Mouse (Mus musculus) large intestine, adult 2 months (tissue): ENCODE measurements around the gene Ankrd27. TPM values are rescaled to one million over a fixed set of nuclear protein-coding genes. Genes with fewer than 3 reads are reported as not detected.
A peak's percentile ranks its signal among the peaks of the same experiment; 100 is the strongest.
"Not testable (repeated sequence)": the region's sequence is repeated elsewhere in the genome, so short reads cannot be mapped to it uniquely, and the experiment has no call there.

Source experiments
- DNase-seq: peaks from one replicate; pipeline ENCODE4 v3.0.0-alpha.2; 2012; ENCODE audit warnings: low read depth, low spot score
- WGBS: fragments of 180-500 bp; shearing (Covaris S2); methylation state at CpG from one replicate; pipeline ENCODE4 v1.1.7; 2018; 5-methylcytosine and 5-hydroxymethylcytosine counted together
- polyA plus RNA-seq: library from polyadenylated mRNA; depleted of rRNA; stranded (reverse); fragments of >200 nt; gene quantifications from 2 replicates; pipeline ENCODE4 v1.2.3, GENCODE M21; 2012; rRNA removed

Ankrd27 gene
- 11.7 and 17.7 TPM in 2 replicates for polyA plus RNA-seq

GRCm38 (mm10) chr7:35586055-35586905, at the start of gene Ankrd27:
Ankrd27 (plus strand) TSS chr7:35586244.
- under 1% methylated on average over 49 of the region's 49 CpGs for WGBS

GRCm38 (mm10) chr7:35537562-35537961, 48.5 kb upstream of the Ankrd27 start, which contains the start of gene Tdrd12:
Tdrd12 (minus strand) TSS chr7:35537745.
- no peak for DNase-seq
- 94% methylated on average over 17 of the region's 17 CpGs for WGBS

More at GRCm38 (mm10) chr7:35586055-35586905, at the start of gene Ankrd27:
- peak; percentile 97 for DNase-seq

- no peak for DNase-seq
- WGBS, result 29% methylated on average over 4 of the region's 4 CpGs
Measured at GRCm38 (mm10) chr7:35545881-35546280, 40.2 kb upstream of the Ankrd27 start.

GRCm38 (mm10) chr7:35553751-35554604, 32.1 kb upstream of the Ankrd27 start:
- DNase-seq, result no peak

GRCm38 (mm10) chr7:35554605-35555175, 31.4 kb upstream of the Ankrd27 start:
- no peak for DNase-seq
- under 1% methylated on average over 28 of the region's 28 CpGs for WGBS

More at GRCm38 (mm10) chr7:35553751-35554604, 32.1 kb upstream of the Ankrd27 start:
- 29% methylated on average over 10 of the region's 10 CpGs for WGBS

GRCm38 (mm10) chr7:35555224-35556204, 30.5 kb upstream of the Ankrd27 start:
- peak; percentile 90 for DNase-seq
- WGBS, result under 1% methylated on average over 93 of the region's 93 CpGs

GRCm38 (mm10) chr7:35556205-35556603, 29.8 kb upstream of the Ankrd27 start, which contains the start of gene Nudt19:
Nudt19 (minus strand) TSS chr7:35556304.
- no peak for DNase-seq
- 40% methylated on average over 4 of the region's 4 CpGs for WGBS

GRCm38 (mm10) chr7:35556905-35557304, 29.1 kb upstream of the Ankrd27 start:
- WGBS, result 79% methylated on average over 5 of the region's 5 CpGs
- DNase-seq, result no peak

GRCm38 (mm10) chr7:35557577-35557976, 28.5 kb upstream of the Ankrd27 start:
- no peak for DNase-seq
- 38% methylated on average over 3 of the region's 3 CpGs for WGBS

GRCm38 (mm10) chr7:35558681-35559080, 27.4 kb upstream of the Ankrd27 start:
- 51% methylated on average over 2 of the region's 2 CpGs for WGBS
- DNase-seq, result no peak

GRCm38 (mm10) chr7:35559838-35560237, 26.2 kb upstream of the Ankrd27 start:
- 87% methylated on average over 3 of the region's 3 CpGs for WGBS
- DNase-seq, result no peak

GRCm38 (mm10) chr7:35563071-35563470, 23.0 kb upstream of the Ankrd27 start:
- no peak for DNase-seq
- 77% methylated on average over 11 of the region's 11 CpGs for WGBS

- no peak for DNase-seq
- 87% methylated on average over 2 of the region's 2 CpGs for WGBS
Measured at GRCm38 (mm10) chr7:35564067-35564865, 21.8 kb upstream of the Ankrd27 start.

- 73% methylated on average over 10 of the region's 10 CpGs for WGBS
- DNase-seq, result not testable (repeated sequence)
Measured at GRCm38 (mm10) chr7:35564872-35565271, 21.2 kb upstream of the Ankrd27 start.

- WGBS, result 87% methylated on average over 13 of the region's 13 CpGs
- DNase-seq, result not testable (repeated sequence)
Measured at GRCm38 (mm10) chr7:35565965-35566364, 20.1 kb upstream of the Ankrd27 start.

GRCm38 (mm10) chr7:35569724-35570123, 16.3 kb upstream of the Ankrd27 start:
- DNase-seq, result not testable (repeated sequence)
- 75% methylated on average over 4 of the region's 4 CpGs for WGBS

GRCm38 (mm10) chr7:35570883-35571282, 15.2 kb upstream of the Ankrd27 start:
- not testable (repeated sequence) for DNase-seq

GRCm38 (mm10) chr7:35579849-35580248, 6.2 kb upstream of the Ankrd27 start:
- DNase-seq, result no peak
- WGBS, result 42% methylated on average over 4 of the region's 4 CpGs

More at GRCm38 (mm10) chr7:35570883-35571282, 15.2 kb upstream of the Ankrd27 start:
- 24% methylated on average over 6 of the region's 6 CpGs for WGBS
